Mouse (Mus musculus): Measurements from ENCODE around the gene Cyp2b19. TPM values are rescaled to one million over a fixed set of nuclear protein-coding genes. Genes with fewer than 3 reads are reported as not detected.
"Not testable (repeated sequence)": the region's sequence is repeated elsewhere in the genome, so short reads cannot be mapped to it uniquely, and the experiment has no call there.

The Cyp2b19 gene
- total RNA-seq (2021): not detected

DNA sequence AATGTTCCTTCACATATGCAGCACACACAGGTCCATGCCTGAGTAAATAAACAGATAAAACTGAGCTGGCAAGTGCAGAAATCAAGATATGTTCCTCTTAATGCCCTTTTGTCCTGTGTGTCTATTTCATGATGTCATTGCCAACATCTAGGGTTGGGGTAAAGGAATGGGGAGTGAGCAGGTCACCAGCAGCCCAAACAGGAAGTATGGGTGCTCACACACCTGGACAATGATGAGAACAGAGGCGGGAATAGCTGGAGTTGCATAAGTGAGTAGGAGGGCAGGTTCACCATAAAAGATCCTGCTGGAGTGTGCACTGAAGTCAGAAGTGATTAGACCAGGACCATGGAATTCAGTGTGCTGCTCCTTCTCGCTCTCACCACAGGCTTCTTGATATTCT is at the start of gene Cyp2b19:
Gene Cyp2b19, plus strand, starts transcription at position 301 of the 400 bp plus-strand sequence.
- no peak for DNase-seq (ENCODE audit: extremely low spot score in 1 of 2, low spot score in 2 of 2)
- intact Hi-C loops (cut with DNase I): no loop called here

DNA sequence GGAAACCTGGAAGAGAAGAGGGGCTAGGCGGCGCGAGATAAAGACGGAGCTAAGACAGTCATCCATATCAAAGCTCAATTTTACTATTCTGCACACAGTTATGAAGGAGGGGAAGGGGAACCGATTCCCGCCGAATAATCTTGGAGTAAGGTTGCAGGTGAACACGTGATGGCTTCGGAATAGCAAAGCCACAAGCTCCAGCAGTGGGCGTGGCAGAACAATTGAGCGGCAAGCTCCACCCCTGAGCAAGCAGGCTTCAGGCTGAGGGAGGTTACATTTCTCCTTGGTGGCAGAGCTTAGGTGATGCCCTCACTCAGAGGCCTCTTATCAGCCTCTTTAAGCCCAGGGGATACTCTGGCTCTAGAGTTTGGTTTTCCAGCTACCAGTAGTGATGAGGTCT is 45.9 kb upstream of the Cyp2b19 start:
- intact Hi-C loops (cut with DNase I): no loop called here
- no peak for DNase-seq (ENCODE audit: extremely low spot score in 1 of 2, low spot score in 2 of 2)

DNA sequence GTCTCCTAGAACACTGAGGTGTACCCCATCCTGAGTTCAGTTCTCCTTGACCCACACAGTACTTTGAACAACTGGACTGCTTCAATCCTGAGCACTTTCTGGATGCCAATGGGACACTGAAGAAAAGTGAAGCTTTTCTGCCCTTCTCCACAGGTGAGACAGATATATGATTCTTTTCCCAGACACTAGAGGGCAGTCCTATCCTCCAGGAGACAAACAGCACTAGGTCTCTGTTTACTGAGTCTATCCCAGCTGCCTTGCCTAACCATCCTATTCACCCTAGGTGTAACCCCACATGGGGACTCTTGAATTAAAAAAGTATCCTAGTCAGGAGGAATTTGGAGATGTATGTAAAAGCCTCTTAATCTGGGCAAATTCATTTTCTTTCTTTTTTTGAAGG is 18.0 kb upstream of the Cyp2b19 start:
- intact Hi-C loops (cut with DNase I): no loop called here
- no peak for DNase-seq (ENCODE audit: extremely low spot score in 1 of 2, low spot score in 2 of 2)

DNA sequence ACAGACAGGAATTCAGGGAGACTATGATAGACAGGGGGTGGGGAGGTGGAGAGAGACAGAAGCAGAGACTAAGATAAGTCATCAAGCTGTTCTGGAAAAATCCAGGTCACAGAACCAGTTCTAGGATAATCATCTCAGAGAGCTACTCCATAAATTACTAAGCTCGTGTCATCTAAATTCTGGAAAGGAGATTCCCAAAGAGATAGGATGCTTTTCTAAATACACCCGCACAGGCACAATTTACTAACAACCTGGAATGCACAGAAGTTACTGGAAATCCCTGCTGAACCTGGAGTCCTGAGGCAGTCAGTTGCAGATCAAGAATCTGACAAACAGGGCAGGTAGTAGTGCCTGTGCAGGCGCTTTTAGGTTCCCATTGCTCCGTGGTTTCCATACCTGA is 13.0 kb upstream of the Cyp2b19 start:
- intact Hi-C loops (cut with DNase I): no loop called here
- DNase-seq (ENCODE audit: extremely low spot score in 1 of 2, low spot score in 2 of 2): no peak

DNA sequence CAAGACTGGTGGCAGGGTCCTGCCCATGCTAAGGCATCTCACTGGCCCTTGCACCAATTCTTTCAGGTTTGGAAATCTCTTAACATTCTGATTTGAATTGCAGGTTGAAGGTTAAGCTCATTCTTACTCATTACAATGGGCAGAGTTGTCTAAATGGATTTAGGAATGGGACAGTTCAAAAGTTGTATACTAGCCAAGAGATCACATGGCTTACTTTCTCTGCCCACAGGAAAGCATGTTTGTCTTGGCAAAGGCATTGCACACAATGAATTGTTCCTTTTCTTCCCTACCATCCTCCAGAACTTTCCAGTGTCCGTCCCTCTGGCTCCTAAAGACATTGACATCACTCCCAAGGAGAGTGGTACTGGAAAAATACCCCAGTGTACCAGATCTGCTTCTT is 11.5 kb upstream of the Cyp2b19 start:
- intact Hi-C loops (cut with DNase I): no loop called here
- no peak for DNase-seq (ENCODE audit: extremely low spot score in 1 of 2, low spot score in 2 of 2)

DNA sequence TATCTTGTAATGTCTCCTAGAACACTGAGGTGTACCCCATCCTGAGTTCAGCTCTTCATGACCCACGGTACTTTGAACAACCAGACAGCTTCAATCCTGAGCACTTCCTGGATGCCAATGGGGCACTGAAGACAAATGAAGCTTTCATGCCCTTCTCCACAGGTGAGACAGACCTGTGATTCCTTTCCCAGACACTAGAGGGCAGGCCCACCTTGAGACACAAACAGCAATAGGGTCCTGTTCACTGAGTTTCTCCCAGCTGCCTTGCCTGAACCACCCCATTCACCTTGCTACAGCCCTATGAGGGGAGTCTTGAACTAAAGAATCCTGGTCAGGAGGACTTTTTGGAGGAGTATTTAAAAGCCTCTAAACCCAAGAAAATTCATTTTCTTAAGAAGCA is 10.1 kb downstream of the Cyp2b19 start:
- intact Hi-C loops (cut with DNase I): no loop called here
- DNase-seq (ENCODE audit: extremely low spot score in 1 of 2, low spot score in 2 of 2): no peak

DNA sequence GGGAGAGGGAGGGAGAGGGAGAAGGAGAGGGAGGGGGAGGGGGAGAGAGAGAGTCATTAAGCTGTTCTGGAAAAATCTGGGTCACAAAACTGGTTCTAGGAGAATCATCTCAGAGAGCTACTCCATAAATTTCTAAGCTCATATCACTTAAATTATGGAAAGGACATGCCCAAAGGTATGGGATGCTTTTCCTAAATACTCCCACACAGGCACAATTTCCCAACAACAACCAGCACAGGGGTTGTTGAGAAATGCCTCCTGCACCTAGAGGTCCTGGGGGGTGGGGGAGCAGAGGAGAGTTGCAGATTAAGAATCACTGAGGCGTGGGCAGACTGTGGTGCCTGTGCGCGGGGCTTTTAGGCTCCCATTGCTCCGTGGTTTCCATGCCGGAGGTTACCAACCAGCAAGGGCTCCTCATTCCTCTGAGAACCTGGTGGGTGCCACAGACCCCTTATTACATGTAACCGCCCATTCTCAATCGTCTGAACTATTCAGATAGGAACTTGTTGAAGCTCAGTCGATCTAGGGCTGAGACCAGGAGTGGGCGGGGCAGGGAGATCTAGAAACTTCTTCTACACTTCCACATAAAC is 13.0 kb downstream of the Cyp2b19 start:
- intact Hi-C loops (cut with DNase I): no loop called here
- no peak for DNase-seq (ENCODE audit: extremely low spot score in 1 of 2, low spot score in 2 of 2)

DNA sequence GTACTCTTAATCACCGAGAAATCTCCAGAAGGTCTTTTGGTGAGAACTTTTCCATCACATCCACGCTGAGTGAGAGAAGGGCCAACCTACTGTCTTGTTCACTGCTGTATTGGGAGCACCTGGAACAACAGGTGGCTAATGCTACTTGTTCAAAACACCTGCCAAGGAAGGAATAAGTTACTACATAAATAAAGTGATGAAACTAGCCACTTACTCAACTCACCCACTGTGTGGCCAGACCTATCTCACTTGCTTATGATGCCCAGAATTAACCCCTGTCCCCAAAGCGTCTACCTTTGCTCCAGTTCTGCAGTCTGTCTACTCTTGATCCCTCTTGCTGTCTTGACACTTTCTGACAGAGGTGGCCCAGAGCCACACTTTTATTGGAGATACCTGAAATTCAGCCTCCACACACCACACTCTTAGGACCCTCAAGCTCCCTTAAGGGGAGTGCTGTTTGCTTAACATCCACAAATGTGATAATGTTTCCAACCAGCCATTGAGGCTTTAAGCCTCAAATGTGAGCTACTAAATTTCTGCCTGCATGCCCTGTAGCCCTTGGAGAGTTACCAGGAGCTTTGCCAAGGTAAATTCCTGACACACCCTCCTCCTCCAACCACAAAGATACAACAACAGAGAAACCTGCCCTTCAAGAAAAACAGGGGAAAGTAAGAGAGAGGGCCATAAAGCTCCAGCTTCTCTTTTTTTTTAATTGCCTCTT is 16.1 kb downstream of the Cyp2b19 start:
- intact Hi-C loops (cut with DNase I): no loop called here
- no peak for DNase-seq (ENCODE audit: extremely low spot score in 1 of 2, low spot score in 2 of 2)

DNA sequence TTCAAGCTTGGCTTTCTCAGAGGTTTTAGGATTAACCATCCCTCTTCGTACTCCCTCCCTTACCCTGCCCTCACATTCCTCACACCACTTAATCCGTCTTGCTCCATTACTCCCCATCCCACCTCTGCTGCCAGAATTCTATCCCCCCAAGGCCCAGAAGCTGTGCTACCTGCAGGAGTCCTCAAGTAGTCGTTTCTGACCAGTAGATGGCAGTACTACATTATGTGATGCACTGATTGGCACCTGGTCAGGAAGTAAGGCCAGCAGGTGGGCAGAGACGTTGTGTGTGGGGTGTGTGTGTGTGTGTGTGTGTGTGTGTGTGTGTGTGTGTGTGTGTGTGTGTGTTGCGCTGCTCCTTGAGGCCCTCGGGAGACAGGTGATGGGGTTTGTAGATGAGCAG is 18.9 kb downstream of the Cyp2b19 start:
- DNase-seq (ENCODE audit: extremely low spot score in 1 of 2, low spot score in 2 of 2): no peak
- intact Hi-C loops (cut with DNase I): no loop called here

DNA sequence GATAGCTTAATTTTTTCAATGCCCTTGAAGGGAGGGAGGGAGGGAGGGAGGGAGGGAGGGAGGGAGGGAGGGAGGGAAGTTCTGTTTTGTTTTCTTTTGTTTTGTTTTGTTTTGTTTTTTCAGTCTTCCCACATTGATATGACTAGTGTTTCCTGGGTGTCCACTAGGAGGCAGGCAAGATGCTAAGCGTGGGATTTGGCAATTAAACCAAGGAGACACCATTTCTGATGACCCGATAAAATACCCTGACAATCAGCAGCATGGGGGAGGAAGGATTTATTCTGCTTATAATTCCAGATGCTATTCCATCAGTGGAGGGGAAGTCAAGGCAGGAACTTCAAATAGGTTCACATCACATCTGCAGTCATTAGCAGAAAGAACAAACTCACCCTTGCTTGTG is 20.9 kb downstream of the Cyp2b19 start:
- DNase-seq (ENCODE audit: extremely low spot score in 1 of 2, low spot score in 2 of 2): no peak
- intact Hi-C loops (cut with DNase I): no loop called here

DNA sequence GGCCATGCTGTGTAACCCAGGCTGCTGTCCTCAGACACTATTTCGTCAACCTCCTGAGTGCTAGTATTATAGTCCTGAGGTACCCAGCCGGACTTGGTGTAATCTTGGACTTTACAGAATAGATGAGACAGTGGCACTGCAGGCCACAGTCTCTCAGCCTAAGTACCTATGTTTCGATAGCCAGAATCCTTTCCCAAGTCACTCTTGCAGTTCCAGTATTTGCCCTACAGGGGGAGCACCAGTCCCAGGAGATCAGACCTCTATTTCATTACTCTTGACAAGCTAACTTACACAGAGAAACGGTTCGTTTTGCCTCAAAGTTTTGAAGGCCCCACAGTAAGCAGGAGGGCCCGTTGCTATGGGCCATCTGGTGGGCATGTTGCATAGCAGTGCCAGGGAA is 21.5 kb downstream of the Cyp2b19 start:
- peak; percentile 7 to 29 for DNase-seq (ENCODE audit: extremely low spot score in 1 of 2, low spot score in 2 of 2)
- intact Hi-C loops (cut with DNase I): no loop called here

DNA sequence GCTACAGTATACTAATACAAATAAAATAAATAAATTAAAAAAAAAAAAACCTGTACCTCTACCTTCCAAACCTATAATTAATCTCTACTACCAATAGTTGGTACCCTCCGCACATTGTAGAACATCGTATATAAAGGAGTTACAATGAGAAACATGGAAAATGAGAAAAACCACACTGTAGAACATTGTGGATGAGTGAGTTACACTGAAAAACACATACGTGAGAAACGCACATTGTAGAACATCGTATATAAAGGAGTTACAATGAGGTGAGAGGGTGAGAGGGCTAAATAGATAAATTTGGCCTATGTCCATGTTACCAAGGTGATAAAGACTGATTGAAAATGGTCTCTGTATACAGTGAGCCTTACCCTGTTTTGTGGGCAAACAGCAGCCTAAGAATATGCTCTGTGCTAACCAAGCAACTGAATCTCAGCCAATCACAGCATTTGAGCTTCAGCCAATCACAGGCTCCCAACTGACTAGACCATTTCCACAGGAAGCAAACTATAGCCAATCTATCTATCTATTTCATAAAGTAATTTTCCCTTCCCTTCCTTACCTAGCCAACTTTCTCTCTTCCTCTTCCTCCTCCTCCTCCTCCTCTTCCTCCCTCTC is 23.0 kb downstream of the Cyp2b19 start:
- intact Hi-C loops (cut with DNase I): loop anchor here (10.0 kb wide), 1 partner anchor 355 kb away; no protein-coding TSS in a partner anchor

DNA sequence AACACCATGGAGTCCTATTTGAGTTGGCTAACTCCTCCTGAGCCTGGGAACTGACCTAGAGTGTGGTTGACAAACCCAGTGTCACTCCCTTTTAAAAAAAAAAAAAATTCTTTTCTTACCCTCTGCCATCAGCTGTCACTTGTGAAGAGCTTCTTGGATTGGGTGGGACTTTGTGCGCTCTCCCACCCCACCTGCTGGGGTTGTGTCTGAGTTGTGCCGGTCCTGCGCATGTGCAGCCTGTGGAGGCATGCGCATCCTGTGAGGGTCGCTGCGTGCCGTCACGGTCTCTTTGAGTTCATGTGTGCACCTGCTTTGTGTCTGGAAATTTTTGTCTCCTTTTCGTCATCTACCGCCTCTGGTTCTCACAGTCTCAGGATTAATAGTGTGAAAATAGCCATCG is 23.6 kb downstream of the Cyp2b19 start:
- DNase-seq (ENCODE audit: extremely low spot score in 1 of 2, low spot score in 2 of 2): peak; percentile 11 to 48
- intact Hi-C loops (cut with DNase I): loop anchor here (10.0 kb wide), 1 partner anchor 354 kb away; no protein-coding TSS in a partner anchor

More for the DNA sequence above, 23.0 kb downstream of the Cyp2b19 start:
- peak in 1 of 2 experiments; percentile 20 for DNase-seq (ENCODE audit: extremely low spot score in 1 of 2, low spot score in 2 of 2)

DNA sequence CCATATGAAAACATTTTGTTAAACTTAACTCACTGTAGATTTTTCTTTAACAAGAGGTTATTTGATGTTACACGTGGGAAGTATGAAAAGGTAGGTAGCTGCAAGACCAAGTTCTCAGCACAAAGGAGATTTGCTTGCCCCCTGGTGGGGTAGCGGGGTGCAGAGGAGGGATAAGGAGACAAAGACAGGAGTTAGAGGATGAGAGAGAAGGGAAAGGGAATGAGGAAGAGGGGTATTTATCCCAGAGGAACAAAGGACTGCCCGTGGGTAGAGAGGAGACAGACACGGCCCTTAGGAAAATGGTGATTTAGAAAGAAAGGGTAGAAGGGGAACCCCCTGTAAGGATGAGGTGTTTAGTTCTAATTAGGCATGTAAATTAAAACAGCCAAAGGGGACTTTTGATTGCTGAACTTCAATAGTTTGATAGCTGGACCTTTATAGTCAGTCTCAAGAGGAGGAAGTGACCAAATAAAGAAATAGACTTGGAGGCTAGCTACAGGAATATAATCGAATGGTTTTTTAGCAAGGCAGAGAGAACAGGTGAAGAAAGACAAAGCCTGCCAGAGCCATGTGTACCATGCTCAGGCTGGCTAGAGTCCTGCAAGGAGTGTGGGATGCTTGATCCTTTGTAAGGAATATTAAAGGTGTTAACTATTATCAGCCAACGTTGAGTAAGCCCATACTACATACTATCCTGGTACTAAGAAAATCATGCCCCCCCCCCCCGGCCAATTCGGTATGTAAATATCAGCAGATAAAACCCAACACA is 24.2 kb downstream of the Cyp2b19 start:
- intact Hi-C loops (cut with DNase I): loop anchor here (10.0 kb wide), 1 partner anchor 354 kb away; no protein-coding TSS in a partner anchor
- no peak for DNase-seq (ENCODE audit: extremely low spot score in 1 of 2, low spot score in 2 of 2)

DNA sequence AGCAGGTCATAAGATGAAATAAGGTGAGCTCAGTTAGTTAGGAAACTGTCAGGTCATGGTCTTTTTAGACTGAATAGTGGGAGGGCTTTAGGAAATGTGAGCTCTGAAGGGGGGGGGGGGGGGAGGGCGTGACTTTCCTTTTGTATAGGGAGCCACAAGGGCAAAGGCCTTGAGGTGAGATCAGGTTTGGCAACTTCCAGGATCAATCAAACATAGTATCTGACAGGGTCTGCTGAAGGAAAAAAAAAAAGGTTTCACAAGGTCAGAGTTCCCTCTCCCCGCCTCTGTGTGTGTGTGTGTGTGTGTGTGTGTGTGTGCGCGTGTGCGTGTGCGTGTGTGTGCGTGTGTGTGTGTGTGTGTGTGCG is 24.8 kb downstream of the Cyp2b19 start:
- intact Hi-C loops (cut with DNase I): loop anchor here (10.0 kb wide), 1 partner anchor 353 kb away; no protein-coding TSS in a partner anchor
- DNase-seq (ENCODE audit: extremely low spot score in 1 of 2, low spot score in 2 of 2): no peak

DNA sequence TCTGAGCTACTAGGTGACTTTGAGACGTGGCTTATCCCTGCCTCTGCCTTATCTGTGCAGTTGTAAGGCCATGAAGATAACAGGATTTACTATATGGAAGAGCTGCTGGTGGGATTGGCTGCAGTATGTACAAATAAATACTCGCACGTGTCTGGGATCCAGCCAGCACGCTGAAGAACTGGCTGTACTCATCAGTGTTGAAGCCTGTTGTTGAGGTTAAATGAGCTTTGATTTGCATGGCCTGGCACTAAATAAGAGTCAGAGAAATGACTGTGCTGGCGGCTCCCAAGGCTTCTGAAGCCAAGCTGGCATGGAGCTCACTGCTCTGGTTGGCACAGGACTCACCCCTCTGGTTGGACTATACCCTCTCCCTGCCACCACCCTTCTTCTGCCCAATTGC is 26.2 kb downstream of the Cyp2b19 start:
- intact Hi-C loops (cut with DNase I): loop anchor here (10.0 kb wide), 1 partner anchor 352 kb away; no protein-coding TSS in a partner anchor
- no peak for DNase-seq (ENCODE audit: extremely low spot score in 1 of 2, low spot score in 2 of 2)

DNA sequence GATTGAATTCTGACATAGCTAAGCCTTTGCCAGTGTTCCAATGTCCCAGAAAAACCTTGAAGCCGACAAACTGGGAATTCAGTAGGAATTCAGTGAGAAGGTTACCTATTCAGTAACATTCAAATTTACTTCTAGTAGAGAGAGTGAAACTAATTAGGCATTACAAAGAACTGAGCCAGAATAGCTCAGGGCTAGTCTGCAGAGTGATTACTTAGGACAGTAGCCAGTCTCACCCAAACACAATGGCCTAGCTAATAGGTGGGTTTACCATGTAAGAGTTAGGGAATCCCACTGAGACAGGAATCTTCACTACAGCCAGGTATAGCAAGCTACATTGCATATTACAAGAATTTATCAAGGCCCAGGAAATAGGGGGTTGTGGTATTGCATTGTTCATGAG is 29.1 kb downstream of the Cyp2b19 start:
- intact Hi-C loops (cut with DNase I): loop anchor here (10.0 kb wide), 1 partner anchor 349 kb away; no protein-coding TSS in a partner anchor
- DNase-seq (ENCODE audit: extremely low spot score in 1 of 2, low spot score in 2 of 2): not testable (repeated sequence)

DNA sequence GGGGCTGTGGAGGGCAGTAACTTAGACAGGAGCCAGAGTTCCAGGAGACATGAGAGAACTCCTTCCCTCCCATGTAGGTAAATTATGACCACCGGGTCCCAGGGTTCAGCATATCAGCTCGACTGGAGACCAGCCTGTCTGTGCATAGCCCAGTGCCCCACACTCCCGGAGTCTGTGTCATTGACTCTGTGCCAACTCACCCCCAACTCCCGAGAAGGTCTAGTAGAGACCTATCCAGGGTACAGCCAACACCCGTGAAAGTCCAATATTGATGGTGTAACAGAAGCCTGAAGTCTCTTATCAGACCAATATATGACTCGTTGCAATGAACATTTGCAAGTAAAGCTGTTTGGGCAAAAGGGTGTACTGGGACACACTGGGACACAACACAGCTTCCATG is 33.0 kb downstream of the Cyp2b19 start:
- intact Hi-C loops (cut with DNase I): loop anchor here (10.0 kb wide), 1 partner anchor 345 kb away; no protein-coding TSS in a partner anchor
- no peak for DNase-seq (ENCODE audit: extremely low spot score in 1 of 2, low spot score in 2 of 2)

DNA sequence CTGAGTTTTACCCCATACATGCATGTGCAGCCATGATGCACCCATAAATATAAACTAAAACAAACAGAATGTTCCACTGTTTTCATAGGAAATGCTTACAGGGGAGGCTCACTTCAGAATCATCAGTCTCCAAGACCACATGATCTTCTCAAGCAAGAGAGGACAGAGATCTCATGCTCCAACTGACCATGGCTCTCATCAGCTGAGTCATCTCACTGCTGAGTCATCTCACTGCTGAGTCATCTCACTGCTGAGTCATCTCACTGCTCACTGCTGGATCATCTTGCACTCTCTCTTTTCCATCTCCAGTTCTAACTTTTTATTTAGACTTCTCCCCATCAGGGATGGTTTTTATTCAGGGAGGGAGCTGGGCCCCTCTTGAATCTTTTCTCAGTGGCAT is 43.2 kb downstream of the Cyp2b19 start:
- no peak for DNase-seq (ENCODE audit: extremely low spot score in 1 of 2, low spot score in 2 of 2)
- intact Hi-C loops (cut with DNase I): no loop called here
